Mouse (Mus musculus): ENCODE measurements around the gene Cdk1. TPM values are rescaled to one million over a fixed set of nuclear protein-coding genes. Genes with fewer than 3 reads are reported as not detected.

Cdk1 gene
- polyA plus RNA-seq, 1 experiment from 2014 or later, result 147 TPM

GRCm38 (mm10) chr10:69321519-69322035, 31.2 kb downstream of the Cdk1 start:
- Histone ChIP-seq H3K9me3 (ENCODE audit: control insufficient read depth, low read length) (no peaks in the 10 kb centered on the region), H3K27ac (replicated peaks) (peak overlapping the region; percentile 24; the same call in 1 of the 2 replicates), H3K4me3 (ENCODE audit: low read depth, low read length) (peak overlapping the region; percentile 26), H3K4me1 (replicated peaks; ENCODE audit: control insufficient read depth, insufficient read depth) (no peaks in the 10 kb centered on the region), H3K9ac (ENCODE audit: low read length) (peak overlapping the region; percentile 27; the same call in 1 of the 2 replicates), H3K27me3 (ENCODE audit: control insufficient read depth, insufficient read depth, low read length) (no peaks in the 10 kb centered on the region), H3K36me3 (ENCODE audit: control insufficient read depth, insufficient read depth, low read length) (no peaks in the 10 kb centered on the region), H3K4me2 (replicated peaks; ENCODE audit: low read depth) (peak overlapping the region; percentile 55)
- 30% methylated on average over 15 of the region's 15 CpGs for WGBS
- TF ChIP-seq EP300 (optimal IDR thresholded peaks at IDR 0.05) (no peak), CTCF (IDR thresholded peaks at IDR 0.05; ENCODE audit: low read depth) (no peak)
- peak; percentile 46 for DNase-seq (ENCODE audit: low spot score)
- peak; percentile 75 for ATAC-seq (ENCODE audit: low FRiP score, low TSS enrichment)

- no peaks in the 10 kb centered on the region for H3K4me1 ChIP-seq (replicated peaks; ENCODE audit: control insufficient read depth, insufficient read depth)
- peak overlapping the region; percentile 24; the same call in 1 of the 2 replicates for H3K27ac ChIP-seq (replicated peaks)
- H3K36me3 ChIP-seq (ENCODE audit: control insufficient read depth, insufficient read depth, low read length), result no peaks in the 10 kb centered on the region
- ATAC-seq (ENCODE audit: low FRiP score, low TSS enrichment) (peak; percentile 93), DNase-seq (ENCODE audit: low spot score) (peak; percentile 92)
- TF ChIP-seq EP300 (optimal IDR thresholded peaks at IDR 0.05), result peak; percentile 58
- peak; percentile 97 for TF ChIP-seq CTCF (IDR thresholded peaks at IDR 0.05; ENCODE audit: low read depth)
- H3K9me3 ChIP-seq (ENCODE audit: control insufficient read depth, low read length), result no peaks in the 10 kb centered on the region
- H3K4me2 ChIP-seq (replicated peaks; ENCODE audit: low read depth), result peak overlapping the region; percentile 55
- WGBS, result 34% methylated on average over 21 of the region's 21 CpGs
- no peaks in the 10 kb centered on the region for H3K27me3 ChIP-seq (ENCODE audit: control insufficient read depth, insufficient read depth, low read length)
- H3K4me3 ChIP-seq (ENCODE audit: low read depth, low read length), result peak overlapping the region; percentile 26
- H3K9ac ChIP-seq (ENCODE audit: low read length), result no peak overlapping the region
These were observed 31.8 kb downstream of the Cdk1 start for GRCm38 (mm10) chr10:69320667-69321518.

- TF ChIP-seq CTCF (IDR thresholded peaks at IDR 0.05; ENCODE audit: low read depth) (no peak), EP300 (optimal IDR thresholded peaks at IDR 0.05) (no peak)
- Histone ChIP-seq H3K9ac (ENCODE audit: low read length) (no peak overlapping the region), H3K36me3 (ENCODE audit: control insufficient read depth, insufficient read depth, low read length) (no peaks in the 10 kb centered on the region), H3K9me3 (ENCODE audit: control insufficient read depth, low read length) (no peaks in the 10 kb centered on the region), H3K27ac (replicated peaks) (no peak overlapping the region), H3K4me1 (replicated peaks; ENCODE audit: control insufficient read depth, insufficient read depth) (no peaks in the 10 kb centered on the region), H3K4me3 (ENCODE audit: low read depth, low read length) (no peak overlapping the region), H3K4me2 (replicated peaks; ENCODE audit: low read depth) (no peak overlapping the region), H3K27me3 (ENCODE audit: control insufficient read depth, insufficient read depth, low read length) (no peaks in the 10 kb centered on the region)
- 89% methylated on average over 11 of the region's 11 CpGs for WGBS
- ATAC-seq (ENCODE audit: low FRiP score, low TSS enrichment) (no peak), DNase-seq (ENCODE audit: low spot score) (no peak)
These were observed 34.2 kb downstream of the Cdk1 start for GRCm38 (mm10) chr10:69318514-69318913.

GRCm38 (mm10) chr10:69313944-69314343, 38.8 kb downstream of the Cdk1 start:
- Histone ChIP-seq H3K4me3 (ENCODE audit: low read depth, low read length) (no peak overlapping the region), H3K27me3 (ENCODE audit: control insufficient read depth, insufficient read depth, low read length) (no peaks in the 10 kb centered on the region), H3K4me2 (replicated peaks; ENCODE audit: low read depth) (no peak overlapping the region), H3K9me3 (ENCODE audit: control insufficient read depth, low read length) (no peaks in the 10 kb centered on the region), H3K36me3 (ENCODE audit: control insufficient read depth, insufficient read depth, low read length) (no peaks in the 10 kb centered on the region), H3K9ac (ENCODE audit: low read length) (no peak overlapping the region), H3K4me1 (replicated peaks; ENCODE audit: control insufficient read depth, insufficient read depth) (no peaks in the 10 kb centered on the region), H3K27ac (replicated peaks) (no peak overlapping the region)
- no peak for TF ChIP-seq EP300 (optimal IDR thresholded peaks at IDR 0.05)
- no peak for TF ChIP-seq CTCF (IDR thresholded peaks at IDR 0.05; ENCODE audit: low read depth)
- DNase-seq (ENCODE audit: low spot score) (no peak), ATAC-seq (ENCODE audit: low FRiP score, low TSS enrichment) (no peak)
- 66% methylated on average over 8 of the region's 8 CpGs for WGBS

- no peak overlapping the region for H3K9ac ChIP-seq (ENCODE audit: low read length)
- H3K4me2 ChIP-seq (replicated peaks; ENCODE audit: low read depth), result no peak overlapping the region
- ATAC-seq (ENCODE audit: low FRiP score, low TSS enrichment) (no peak), DNase-seq (ENCODE audit: low spot score) (no peak)
- 71% methylated on average over 16 of the region's 16 CpGs for WGBS
- H3K4me3 ChIP-seq (ENCODE audit: low read depth, low read length), result no peak overlapping the region
- H3K9me3 ChIP-seq (ENCODE audit: control insufficient read depth, low read length), result no peaks in the 10 kb centered on the region
- H3K4me1 ChIP-seq (replicated peaks; ENCODE audit: control insufficient read depth, insufficient read depth), result no peaks in the 10 kb centered on the region
- no peaks in the 10 kb centered on the region for H3K27me3 ChIP-seq (ENCODE audit: control insufficient read depth, insufficient read depth, low read length)
- no peaks in the 10 kb centered on the region for H3K36me3 ChIP-seq (ENCODE audit: control insufficient read depth, insufficient read depth, low read length)
- no peak for TF ChIP-seq CTCF (IDR thresholded peaks at IDR 0.05; ENCODE audit: low read depth)
- TF ChIP-seq EP300 (optimal IDR thresholded peaks at IDR 0.05), result no peak
- H3K27ac ChIP-seq (replicated peaks), result no peak overlapping the region
These were observed 40.9 kb downstream of the Cdk1 start for GRCm38 (mm10) chr10:69311867-69312266.

DNA sequence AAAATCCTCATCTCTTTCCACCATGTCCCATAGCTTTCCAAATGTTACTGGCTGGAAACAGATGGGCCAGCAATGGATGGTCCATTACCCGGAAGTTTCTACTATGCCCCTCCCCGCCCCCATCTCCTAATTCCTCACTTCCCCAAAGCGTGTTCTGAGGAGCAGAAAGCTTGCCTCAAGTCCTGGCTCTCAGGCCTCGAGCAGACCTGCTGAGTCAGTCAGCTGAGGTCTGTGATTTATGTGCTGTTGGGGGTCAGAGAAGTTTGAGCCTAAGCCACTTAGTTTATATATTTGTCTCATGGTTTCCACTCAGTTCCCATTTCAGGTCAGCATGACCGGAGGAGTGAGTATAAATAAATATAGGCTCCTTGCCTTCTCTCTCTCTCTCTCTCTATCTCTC, 43.6 kb downstream of the Cdk1 start:
- TF ChIP-seq EP300 (optimal IDR thresholded peaks at IDR 0.05), result no peak
- no peak for TF ChIP-seq CTCF (IDR thresholded peaks at IDR 0.05; ENCODE audit: low read depth)
- no peaks in the 10 kb centered on the region for H3K36me3 ChIP-seq (ENCODE audit: control insufficient read depth, insufficient read depth, low read length)
- DNase-seq (ENCODE audit: low spot score) (no peak), ATAC-seq (ENCODE audit: low FRiP score, low TSS enrichment) (no peak)
- no peak overlapping the region for H3K27ac ChIP-seq (replicated peaks)
- WGBS, result 42% methylated on average over 5 of the region's 5 CpGs
- no peak overlapping the region for H3K4me2 ChIP-seq (replicated peaks; ENCODE audit: low read depth)
- H3K9me3 ChIP-seq (ENCODE audit: control insufficient read depth, low read length), result no peaks in the 10 kb centered on the region
- 0 out of 2 replicates have a peak, but pooled peaks cover 3% of the 10 kb centered on the region for H3K4me1 ChIP-seq (replicated peaks; ENCODE audit: control insufficient read depth, insufficient read depth)
- H3K4me3 ChIP-seq (ENCODE audit: low read depth, low read length), result no peak overlapping the region
- no peak overlapping the region for H3K9ac ChIP-seq (ENCODE audit: low read length)
- no peaks in the 10 kb centered on the region for H3K27me3 ChIP-seq (ENCODE audit: control insufficient read depth, insufficient read depth, low read length)

Data from stomach, postnatal 0 days (tissue).